Mouse (Mus musculus) lung, adult 2 months (tissue): ENCODE measurements around the gene Angel2. TPM values are rescaled to one million over a fixed set of nuclear protein-coding genes. Genes with fewer than 3 reads are reported as not detected.
A peak's percentile ranks its signal among the peaks of the same experiment; 100 is the strongest.

Experiments
- DNase-seq: peaks from one replicate; pipeline ENCODE4 v3.0.0; 2022
- H3K4me1 ChIP-seq: fragments of 200-500 bp; 2 replicates; pipeline ENCODE4 v1.6.1; 2011; ENCODE audit warnings: low read length; ENCODE audit not compliant: control insufficient read depth, insufficient read depth
- H3K4me3 ChIP-seq: fragments of 200-500 bp; replicated peaks from 2 replicates; pipeline ENCODE3; 2011; ENCODE audit warnings: low read depth, mild to moderate bottlenecking, control low read depth, low read length; ENCODE audit errors: extremely low read depth
- CTCF ChIP-seq: fragments of 200-500 bp; IDR thresholded peaks from 2 replicates; pipeline ENCODE4 v1.5.1; 2011; ENCODE audit warnings: mild to moderate bottlenecking, low read length, control low read depth; ENCODE audit not compliant: insufficient read depth
- POLR2A ChIP-seq: fragments of 200-500 bp; IDR thresholded peaks from 2 replicates; pipeline ENCODE4 v1.6.1; 2011; ENCODE audit warnings: low read depth, mild to moderate bottlenecking, control low read depth, low read length, borderline replicate concordance; ENCODE audit errors: extremely low read depth
- WGBS: fragments of 180-500 bp; shearing (Covaris S2); methylation state at CpG from one replicate; pipeline ENCODE4 v1.1.7; 2018; 5-methylcytosine and 5-hydroxymethylcytosine counted together
- polyA plus RNA-seq: library from polyadenylated mRNA; depleted of rRNA; stranded (reverse); fragments of >200 nt; gene quantifications from 2 replicates; pipeline ENCODE4 v1.2.3, GENCODE M21; 2012

Angel2 gene
- polyA plus RNA-seq, 1 experiment: 22.7 TPM

- under 1% methylated on average over 50 of the region's 79 CpGs for WGBS
- TF ChIP-seq CTCF: no peak
- peak; percentile 72 for TF ChIP-seq POLR2A
- Histone ChIP-seq H3K4me1 (peaks cover 13% of the 10 kb centered on the region), H3K4me3 (peak overlapping the region; percentile 97)
- DNase-seq: peak; percentile 98
Measured at GRCm38 (mm10) chr1:190928370-190929009, 3.6 kb downstream of the Angel2 start.

- peak; percentile 64 for DNase-seq
Measured at GRCm38 (mm10) chr1:190929010-190929695, 4.2 kb downstream of the Angel2 start.

DNA sequence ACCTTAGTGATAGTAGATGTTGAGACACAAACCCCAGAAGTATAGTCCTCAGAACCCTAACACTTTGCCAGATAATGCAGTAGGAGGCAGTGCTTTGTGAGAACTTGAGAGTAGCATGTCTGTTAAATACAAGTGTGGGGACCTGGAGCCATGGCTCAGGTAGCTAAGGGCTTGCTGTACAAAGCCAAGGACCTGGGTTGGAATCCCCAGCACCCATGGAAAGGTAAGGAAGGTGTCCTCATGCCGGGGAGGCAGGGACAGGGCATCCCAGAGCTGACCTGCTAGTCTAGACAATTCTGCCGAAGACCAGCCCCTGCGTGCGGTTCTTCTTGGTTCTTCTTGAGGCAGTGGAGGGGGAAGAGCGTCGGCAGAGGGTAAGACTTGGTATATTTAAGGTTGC lies 5.3 kb downstream of the Angel2 start:
- Histone ChIP-seq H3K4me1 (peaks cover 13% of the 10 kb centered on the region), H3K4me3 (no peak overlapping the region)
- 77% methylated on average over 6 of the region's 6 CpGs for WGBS
- TF ChIP-seq POLR2A (no peak), CTCF (no peak)
- DNase-seq: no peak

More at GRCm38 (mm10) chr1:190929010-190929695, 4.2 kb downstream of the Angel2 start:
- peak overlapping the region; percentile 97 for H3K4me3 ChIP-seq
- H3K4me1 ChIP-seq: peaks cover 13% of the 10 kb centered on the region
- 2% methylated on average over 27 of the region's 27 CpGs for WGBS
- TF ChIP-seq CTCF (no peak), POLR2A (no peak)

DNA sequence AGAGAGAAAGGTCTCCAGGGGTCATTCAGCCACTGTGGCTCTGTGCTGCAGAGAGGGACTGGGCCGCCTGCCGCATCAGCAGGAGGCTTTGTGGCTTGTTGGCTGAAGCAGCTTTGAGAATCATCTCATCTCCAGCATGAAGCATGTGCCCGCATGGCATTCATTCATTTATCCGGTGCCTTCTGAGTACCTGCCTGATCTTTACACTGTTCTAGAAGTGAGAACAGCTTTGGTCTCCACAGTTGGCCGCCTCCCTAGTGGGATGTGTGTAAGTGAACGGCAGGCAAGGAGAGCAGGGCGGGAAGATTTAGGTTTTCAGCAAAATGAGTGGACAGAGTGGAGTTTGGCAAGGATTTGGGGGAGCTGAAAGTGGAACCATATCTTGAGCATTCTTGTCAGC lies 14.9 kb downstream of the Angel2 start:
- Histone ChIP-seq H3K4me3 (no peak overlapping the region), H3K4me1 (no peaks in the 10 kb centered on the region)
- TF ChIP-seq CTCF (no peak), POLR2A (no peak)
- no peak for DNase-seq
- WGBS: 95% methylated on average over 7 of the region's 7 CpGs

GRCm38 (mm10) chr1:190944109-190944760 lies 19.3 kb downstream of the Angel2 start:
- 50% methylated on average over 6 of the region's 6 CpGs for WGBS
- H3K4me1 ChIP-seq: no peaks in the 10 kb centered on the region
- TF ChIP-seq CTCF: peak; percentile 89
- TF ChIP-seq POLR2A: no peak
- H3K4me3 ChIP-seq: no peak overlapping the region
- DNase-seq: peak; percentile 70

DNA sequence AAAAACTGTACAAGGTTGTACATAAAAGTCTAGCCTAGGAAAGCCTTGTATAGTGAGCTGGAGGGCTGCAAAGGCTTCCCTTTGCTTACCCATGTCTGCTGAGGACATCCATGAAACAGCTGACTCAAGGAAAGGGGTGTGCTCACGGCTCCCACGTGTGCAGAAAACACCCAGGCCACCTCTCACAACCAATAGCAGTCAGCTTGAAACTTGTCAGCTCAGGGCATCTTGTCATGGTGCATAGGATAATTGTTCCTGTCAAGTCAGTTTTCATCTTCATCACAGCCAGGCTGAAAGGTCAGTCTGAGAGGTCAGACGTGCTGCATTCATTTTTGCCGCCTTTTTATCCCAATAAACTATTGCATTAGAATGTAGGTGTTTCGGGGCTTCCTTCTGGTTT lies 23.1 kb downstream of the Angel2 start:
- H3K4me1 ChIP-seq: no peaks in the 10 kb centered on the region
- no peak for TF ChIP-seq POLR2A
- no peak for TF ChIP-seq CTCF
- H3K4me3 ChIP-seq: no peak overlapping the region
- no peak for DNase-seq
- 82% methylated on average over 5 of the region's 5 CpGs for WGBS

DNA sequence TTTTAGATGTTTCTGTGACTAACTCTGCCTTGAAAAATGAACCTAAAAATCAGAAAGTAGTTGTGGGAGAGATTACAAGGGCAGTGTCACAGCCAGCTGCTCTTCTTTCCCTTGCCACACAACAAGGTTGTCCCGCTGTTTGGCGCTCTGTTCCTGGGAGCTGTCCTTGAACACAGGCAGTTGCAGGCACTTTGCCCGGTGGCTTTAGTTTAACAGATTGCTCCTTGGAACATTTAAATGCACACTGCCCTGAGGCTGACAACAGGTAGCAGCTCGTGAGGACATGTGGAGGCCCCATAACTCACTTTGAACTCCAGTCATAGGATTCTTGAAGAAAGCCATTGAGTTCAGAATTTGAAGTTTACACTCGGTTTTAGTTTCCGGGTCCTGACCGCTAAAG lies 23.5 kb downstream of the Angel2 start:
- 91% methylated on average over 7 of the region's 7 CpGs for WGBS
- DNase-seq: no peak
- Histone ChIP-seq H3K4me3 (no peak overlapping the region), H3K4me1 (no peaks in the 10 kb centered on the region)
- no peak for TF ChIP-seq CTCF
- no peak for TF ChIP-seq POLR2A

DNA sequence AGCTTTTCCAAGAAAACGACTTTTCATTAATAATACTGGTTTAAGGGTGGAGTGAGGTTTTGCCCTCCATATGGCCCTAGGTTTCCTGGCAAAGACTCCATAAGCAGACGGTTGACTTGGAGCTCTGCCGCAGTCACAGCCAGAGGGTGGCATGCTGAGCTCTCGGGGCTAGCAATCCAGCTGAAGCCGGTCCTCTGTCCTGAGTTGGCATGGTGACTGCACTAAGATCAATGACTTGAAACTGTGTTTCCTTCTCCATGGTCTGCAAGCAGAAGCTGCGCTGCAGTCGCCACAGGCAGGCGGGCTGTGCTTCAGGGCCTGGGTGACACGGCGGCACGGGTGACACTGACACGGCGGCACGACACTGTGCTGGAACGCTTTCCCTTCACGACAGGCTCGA lies 23.9 kb downstream of the Angel2 start:
- no peaks in the 10 kb centered on the region for H3K4me1 ChIP-seq
- no peak overlapping the region for H3K4me3 ChIP-seq
- WGBS: 89% methylated on average over 17 of the region's 17 CpGs
- TF ChIP-seq POLR2A (no peak), CTCF (no peak)
- no peak for DNase-seq

GRCm38 (mm10) chr1:190951014-190951413 lies 26.1 kb downstream of the Angel2 start:
- no peak for TF ChIP-seq POLR2A
- TF ChIP-seq CTCF: no peak
- no peak overlapping the region for H3K4me3 ChIP-seq
- WGBS: 77% methylated on average over 5 of the region's 5 CpGs
- H3K4me1 ChIP-seq: no peaks in the 10 kb centered on the region
- DNase-seq: no peak
